Mouse (Mus musculus): ENCODE measurements around the gene Tmem231.

GRCm38 (mm10) chr8:111976326-111976725, 42.6 kb upstream of the Tmem231 start:
- no peak for TF ChIP-seq CTCF (IDR thresholded peaks at IDR 0.05; ENCODE audit: extremely low read depth, insufficient read depth, insufficient read length, insufficient replicate concordance)
- no peak for TF ChIP-seq POLR2A (IDR thresholded peaks at IDR 0.05; ENCODE audit: low read depth, low read length)

All from spleen, adult 2 months (tissue).